Mouse (Mus musculus): Measurements from ENCODE around the gene Hyal3.

Hyal3 gene

GRCm38 (mm10) chr9:107620954-107621353 is 40.3 kb downstream of the Hyal3 start:
- DNase-seq, result peak in 1 of 2 experiments; percentile 47

GRCm38 (mm10) chr9:107624539-107624938 is 43.9 kb downstream of the Hyal3 start:
- peak; percentile 21 to 34 for DNase-seq

- no peak for DNase-seq
Measured at GRCm38 (mm10) chr9:107624951-107625350, 44.3 kb downstream of the Hyal3 start.

GRCm38 (mm10) chr9:107625351-107626128 is 44.9 kb downstream of the Hyal3 start:
- DNase-seq, result peak in 1 of 2 experiments; percentile 47

GRCm38 (mm10) chr9:107626158-107626843 is 45.7 kb downstream of the Hyal3 start:
- DNase-seq, result no peak

GRCm38 (mm10) chr9:107626844-107627277 is 46.2 kb downstream of the Hyal3 start:
- peak; percentile 96 to 97 for DNase-seq

- no peak for DNase-seq
Measured at GRCm38 (mm10) chr9:107627387-107628255, 47.0 kb downstream of the Hyal3 start.

GRCm38 (mm10) chr9:107628721-107629410 is 48.2 kb downstream of the Hyal3 start:
- peak; percentile 71 to 80 for DNase-seq

- no peak for DNase-seq
Measured at GRCm38 (mm10) chr9:107629411-107629730, 48.8 kb downstream of the Hyal3 start.

- DNase-seq, result peak; percentile 52 to 69
Measured at GRCm38 (mm10) chr9:107629901-107630425, 49.3 kb downstream of the Hyal3 start.

GRCm38 (mm10) chr9:107630576-107630975 is 50.0 kb downstream of the Hyal3 start:
- DNase-seq, result peak; percentile 56 to 71

- DNase-seq, result no peak
Measured at GRCm38 (mm10) chr9:107631311-107631826, 50.8 kb downstream of the Hyal3 start.

- no peak for DNase-seq
Measured at GRCm38 (mm10) chr9:107631861-107632260, 51.2 kb downstream of the Hyal3 start.

- peak in 1 of 2 experiments; percentile 55 for DNase-seq
Measured at GRCm38 (mm10) chr9:107632478-107632877, 51.9 kb downstream of the Hyal3 start.

GRCm38 (mm10) chr9:107633091-107633660 is 52.6 kb downstream of the Hyal3 start:
- DNase-seq, result peak; percentile 85 to 92

GRCm38 (mm10) chr9:107633661-107634405 is 53.2 kb downstream of the Hyal3 start:
- peak; percentile 45 to 68 for DNase-seq

GRCm38 (mm10) chr9:107634406-107635278 is 54.0 kb downstream of the Hyal3 start:
- DNase-seq, result no peak

GRCm38 (mm10) chr9:107635279-107636028 is 54.8 kb downstream of the Hyal3 start, which contains the start of gene Gnai2:
Gene Gnai2, minus strand, starts transcription at chr9:107635367.
- DNase-seq, result peak; percentile 96 to 97

Data from kidney, postnatal 4 days (tissue).